Mouse (Mus musculus) heart, postnatal 0 days (tissue): ENCODE results near the gene Ugt1a6b. TPM values are rescaled to one million over a fixed set of nuclear protein-coding genes. Genes with fewer than 3 reads are reported as not detected.
"Not testable (repeated sequence)": the region's sequence is repeated elsewhere in the genome, so short reads cannot be mapped to it uniquely, and the experiment has no call there.

Experiments used
- ATAC-seq: fragments of 200-750 bp; cut with Nextera tagmentation; 2 replicates; pipeline ENCODE4 v1.8.0; 2017; ENCODE audit warnings: low read depth, moderate number of reproducible peaks, moderate library complexity; ENCODE audit not compliant: insufficient read depth
- DNase-seq: peaks from one replicate; pipeline ENCODE4 v3.0.0-alpha.2; 2016; ENCODE audit warnings: low spot score
- H3K27ac ChIP-seq: fragments of 300-500 bp; sonication (generic); 2 replicates; pipeline ENCODE4 v1.5.1; 2014; ENCODE audit warnings: low read depth, mild to moderate bottlenecking
- H3K27me3 ChIP-seq: fragments of 300-500 bp; sonication (generic); 2 replicates; pipeline ENCODE4 v1.6.1; 2014; ENCODE audit warnings: low read length, mixed read lengths; ENCODE audit not compliant: control insufficient read depth, insufficient read depth
- H3K36me3 ChIP-seq: fragments of 300-500 bp; sonication (generic); replicated peaks from 2 replicates; pipeline ENCODE4 v1.6.1; 2014; ENCODE audit warnings: low read length, mixed read lengths; ENCODE audit not compliant: control insufficient read depth, insufficient read depth
- H3K4me1 ChIP-seq: fragments of 300-500 bp; sonication (generic); 2 replicates; pipeline ENCODE4 v1.6.1; 2014; ENCODE audit warnings: antibody characterized with exemption; ENCODE audit not compliant: control insufficient read depth, insufficient read depth
- H3K4me2 ChIP-seq: fragments of 300-500 bp; sonication (generic); 2 replicates; pipeline ENCODE4 v1.6.1; 2014; ENCODE audit warnings: low read depth, mild to moderate bottlenecking, low read length, moderate library complexity
- H3K4me3 ChIP-seq: fragments of 300-500 bp; sonication (generic); 2 replicates; pipeline ENCODE4 v1.5.1; 2014; ENCODE audit warnings: low read depth, low read length
- H3K9ac ChIP-seq: fragments of 300-500 bp; sonication (generic); replicated peaks from 2 replicates; pipeline ENCODE4 v1.6.1; 2014; ENCODE audit warnings: low read depth, low read length, mixed read lengths
- H3K9me3 ChIP-seq: fragments of 300-500 bp; sonication (generic); replicated peaks from 2 replicates; pipeline ENCODE4 v1.6.1; 2016; ENCODE audit warnings: low read length; ENCODE audit not compliant: control insufficient read depth
- CTCF ChIP-seq: IDR thresholded peaks from 2 replicates; pipeline ENCODE4 v1.5.1; 2016; ENCODE audit warnings: antibody characterized with exemption, control low read depth, low read depth
- EP300 ChIP-seq: IDR thresholded peaks from 2 replicates; pipeline ENCODE4 v1.6.1; 2016; ENCODE audit warnings: antibody characterized with exemption, low read depth
- WGBS: fragments of 180-500 bp; shearing (Covaris S2); extraction: QIAGEN DNeasy Blood & Tissue Kit; methylation state at CpG from one replicate; pipeline ENCODE4 v1.1.7; 2014; 5-methylcytosine and 5-hydroxymethylcytosine counted together
- polyA plus RNA-seq: library from polyadenylated mRNA; unstranded; fragments of >200 nt; fragmentation: Nextera tagmentation; extraction: Ambion mirVana; gene quantifications from 2 replicates; pipeline ENCODE4 v1.2.1, GENCODE M21; 2015
- total RNA-seq: library from RNA; depleted of rRNA; stranded (reverse); fragments of >200 nt; gene quantifications from 2 replicates; pipeline ENCODE4 v1.2.3, GENCODE M21; 2014; ENCODE audit warnings: low replicate concordance

Gene Ugt1a6b
- total and polyA plus RNA-seq, 2 experiments from 2014 or later, result 0.19 TPM; not detected in 1

- DNase-seq (no peak), ATAC-seq (no peak)
- Histone ChIP-seq H3K36me3 (no peaks in the 10 kb centered on the region), H3K9ac (no peak overlapping the region), H3K4me3 (no peak overlapping the region), H3K4me2 (no peak overlapping the region), H3K9me3 (no peaks in the 10 kb centered on the region), H3K27ac (no peak overlapping the region), H3K4me1 (no peaks in the 10 kb centered on the region), H3K27me3 (no peaks in the 10 kb centered on the region)
- TF ChIP-seq CTCF (no peak), EP300 (no peak)
- WGBS, result 100% methylated on average over 1 of the region's 1 CpGs
Measured at GRCm38 (mm10) chr1:88077128-88077527, 25.9 kb upstream of the Ugt1a6b start.

DNA sequence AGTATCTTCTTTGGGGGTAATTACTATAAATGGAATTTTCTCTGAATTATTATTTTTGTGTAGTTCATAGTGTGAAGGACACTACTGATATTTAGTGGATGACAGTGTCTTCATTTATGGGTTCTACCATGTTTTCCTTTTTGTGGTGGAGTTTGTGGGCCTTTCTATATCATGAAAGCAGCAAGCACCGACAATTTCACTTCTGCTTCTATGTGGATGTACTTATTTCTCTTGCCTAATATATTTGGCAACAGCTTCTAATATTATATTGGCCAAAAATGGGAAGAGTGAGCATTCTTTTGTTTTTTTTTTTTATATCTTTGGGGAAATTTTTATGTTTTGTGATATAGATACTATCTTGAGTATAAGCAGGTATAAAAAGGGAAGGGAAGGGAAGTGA is 21.4 kb upstream of the Ugt1a6b start:
- Histone ChIP-seq H3K4me1 (no peaks in the 10 kb centered on the region), H3K36me3 (no peaks in the 10 kb centered on the region), H3K4me2 (no peak overlapping the region), H3K9ac (no peak overlapping the region), H3K4me3 (no peak overlapping the region), H3K27ac (no peak overlapping the region), H3K27me3 (no peaks in the 10 kb centered on the region), H3K9me3 (no peaks in the 10 kb centered on the region)
- WGBS, result 69% methylated on average over 1 of the region's 1 CpGs
- TF ChIP-seq CTCF (no peak), EP300 (no peak)
- ATAC-seq, result no peak
- no peak for DNase-seq

DNA sequence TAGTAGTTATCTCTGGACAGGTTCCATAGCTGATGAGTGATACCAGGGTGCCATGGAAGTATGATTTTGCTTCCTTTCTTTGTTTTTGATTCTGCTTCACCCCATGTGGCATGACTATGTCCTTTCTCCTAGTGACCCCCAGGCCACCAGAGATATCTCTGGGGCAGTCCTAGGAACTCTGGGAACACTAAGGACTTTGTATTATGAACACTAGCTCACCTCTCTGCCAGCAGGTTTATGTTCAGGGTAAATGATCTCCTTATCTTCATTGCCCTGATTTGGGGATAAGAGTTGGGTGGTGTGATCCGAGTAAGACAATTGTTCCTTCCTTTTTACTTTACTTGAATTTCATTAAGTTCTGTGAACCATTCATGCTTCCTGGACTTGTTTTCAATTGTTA is 16.9 kb upstream of the Ugt1a6b start:
- Histone ChIP-seq H3K4me3 (no peak overlapping the region), H3K4me1 (no peaks in the 10 kb centered on the region), H3K9me3 (no peaks in the 10 kb centered on the region), H3K4me2 (no peak overlapping the region), H3K36me3 (no peaks in the 10 kb centered on the region), H3K27me3 (no peaks in the 10 kb centered on the region), H3K9ac (no peak overlapping the region), H3K27ac (no peak overlapping the region)
- DNase-seq (no peak), ATAC-seq (no peak)
- WGBS, result 49% methylated on average over 1 of the region's 1 CpGs
- TF ChIP-seq CTCF, result no peak
- TF ChIP-seq EP300, result no peak

GRCm38 (mm10) chr1:88087513-88087912 is 15.5 kb upstream of the Ugt1a6b start, which contains the start of gene Ugt1a8:
Gene Ugt1a8 (plus strand): TSS chr1:88087813.
- H3K4me1 ChIP-seq, result no peaks in the 10 kb centered on the region
- ATAC-seq (no peak), DNase-seq (no peak)
- no peak within 1 kb of the TSS for H3K4me2 ChIP-seq
- TF ChIP-seq CTCF (no peak), EP300 (no peak)
- no peak within 1 kb of the TSS for H3K9ac ChIP-seq
- H3K27me3 ChIP-seq, result no peaks in the 10 kb centered on the region
- no peak within 1 kb of the TSS for H3K4me3 ChIP-seq
- H3K27ac ChIP-seq, result no peak within 1 kb of the TSS
- no peaks in the 10 kb centered on the region for H3K36me3 ChIP-seq
- WGBS, result 63% methylated on average over 3 of the region's 3 CpGs
- H3K9me3 ChIP-seq, result no peaks in the 10 kb centered on the region

DNA sequence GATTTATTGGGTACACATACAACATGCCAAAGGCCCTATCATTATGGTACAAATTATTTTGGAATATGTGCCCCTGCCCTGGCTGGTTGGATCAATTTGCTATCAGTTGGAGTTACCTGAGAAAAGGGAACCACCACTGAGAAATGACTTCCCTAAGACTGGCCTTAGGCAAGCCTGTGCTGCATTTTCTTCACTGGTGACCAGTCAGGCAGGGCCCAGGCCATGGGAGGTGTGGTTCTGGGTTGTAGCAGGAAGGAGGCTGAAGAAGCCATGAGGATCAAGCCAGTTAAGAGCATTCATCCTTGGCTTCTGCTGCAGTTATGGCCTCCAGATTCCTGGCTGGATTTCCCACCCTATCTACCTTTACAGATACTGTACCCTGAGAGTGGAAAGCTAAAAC is 10.7 kb upstream of the Ugt1a6b start:
- Histone ChIP-seq H3K27ac (no peak overlapping the region), H3K9me3 (no peaks in the 10 kb centered on the region), H3K36me3 (no peaks in the 10 kb centered on the region), H3K9ac (no peak overlapping the region), H3K4me3 (no peak overlapping the region), H3K27me3 (no peaks in the 10 kb centered on the region), H3K4me1 (no peaks in the 10 kb centered on the region), H3K4me2 (no peak overlapping the region)
- TF ChIP-seq EP300, result no peak
- no peak for TF ChIP-seq CTCF
- DNase-seq, result no peak
- ATAC-seq, result no peak

DNA sequence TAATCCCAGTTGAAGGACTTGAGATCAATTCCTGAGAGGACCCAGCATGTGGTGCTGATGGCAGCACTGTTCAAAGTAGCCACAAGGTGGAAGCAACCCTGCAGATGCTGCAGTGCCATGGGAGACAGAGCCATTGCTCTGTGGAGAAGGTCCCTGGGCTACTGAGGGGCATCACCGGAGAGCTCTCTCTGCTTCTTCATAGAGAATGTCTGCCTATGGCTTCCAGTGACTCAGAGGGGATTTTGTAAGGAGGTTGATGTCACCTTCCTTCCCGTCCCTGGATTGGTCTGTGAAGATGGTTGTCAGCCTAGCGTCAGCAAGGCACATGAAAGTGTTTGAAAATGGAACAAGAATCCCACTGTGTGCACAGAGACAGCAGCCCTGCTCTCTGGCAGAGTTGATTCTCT is 8.8 kb upstream of the Ugt1a6b start:
- H3K9ac ChIP-seq, H3K27ac ChIP-seq, H3K4me3 ChIP-seq, H3K4me1 ChIP-seq, ATAC-seq, DNase-seq, H3K9me3 ChIP-seq, H3K4me2 ChIP-seq, H3K27me3 ChIP-seq, H3K36me3 ChIP-seq: not testable (repeated sequence)
- TF ChIP-seq CTCF, result peak; percentile 41
- 54% methylated on average over 3 of the region's 3 CpGs for WGBS
